Mouse (Mus musculus) ES-Bruce4 (cell line): Measurements from ENCODE around the gene Ccm2.

ENCODE experiments used
- CTCF ChIP-seq: IDR thresholded peaks from one replicate; pipeline ENCODE4 v1.8.1; 2011; ENCODE audit warnings: low read depth, low read length
- EP300 ChIP-seq: IDR thresholded peaks from 2 replicates; pipeline ENCODE4 v1.6.1; 2011; ENCODE audit warnings: low read depth, low read length; ENCODE audit not compliant: insufficient read depth
- POLR2A ChIP-seq: IDR thresholded peaks from one replicate; pipeline ENCODE4 v1.8.1; 2011; ENCODE audit warnings: low read length; ENCODE audit not compliant: insufficient read depth

GRCm38 (mm10) chr11:6561474-6561873 lies 14.8 kb downstream of the Ccm2 start:
- TF ChIP-seq CTCF (no peak), POLR2A (no peak), EP300 (no peak)
